Comparison of ENCODE assay signal across 19 mouse cellular contexts in the genomic region with DNA sequence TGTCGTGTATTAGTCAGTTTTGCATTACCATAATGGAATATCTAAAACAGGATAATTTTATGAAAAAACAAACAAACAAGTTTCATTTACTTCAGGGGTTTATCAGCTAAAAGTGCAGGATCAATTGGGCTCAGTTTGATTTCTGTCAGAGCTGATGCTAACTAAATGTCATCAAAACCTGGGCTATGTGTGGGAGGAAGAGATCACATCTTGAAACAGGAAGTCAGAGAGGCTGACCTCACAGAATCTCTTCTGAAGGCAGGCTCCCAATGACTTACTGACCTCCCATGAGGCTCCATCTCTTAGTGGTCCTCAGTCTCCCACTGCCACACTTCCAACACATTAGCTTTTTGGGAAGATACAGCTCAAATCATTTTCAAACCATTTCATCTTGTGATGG.
"Had no signal": no experiment of that assay in that cellular context is flagged by ENCODE, and none has a peak within 500 bp of the region (broad histone marks: within the 10 kb centered on the region; RNA-seq: fewer than 3 reads in every experiment).

No protein-coding gene starts in this region.

- H3K27me3 ChIP-seq: kidney, embryonic 15.5 days; limb, embryonic 13.5 days; liver, embryonic 12.5 days; liver, embryonic 15.5 days had no signal

- H3K36me3 ChIP-seq: kidney, embryonic 15.5 days; limb, embryonic 10.5 days; limb, embryonic 13.5 days; liver, embryonic 12.5 days; liver, embryonic 15.5 days had no signal

- ATAC-seq: liver, embryonic 12.5 days had no signal

- DNase-seq: kidney, adult 11 months; kidney, adult 8-10 months; kidney, postnatal 10 days; kidney, postnatal 36 days; liver; lung, adult 2 months; lung, postnatal 14 days; lung, postnatal 4 days; midbrain, embryonic 14.5 days; right cerebral cortex, adult 18-20 months; right cerebral cortex, postnatal 14 days; spleen, adult 18-20 months; thymus, adult 18-20 months; thymus, postnatal 36 days had no signal
